9 mouse cellular contexts compared by ENCODE assay signal in genomic region chr5:97081481-97081880, GRCm38 (mm10). TPM values are rescaled to one million over a fixed set of nuclear protein-coding genes. Genes with fewer than 3 reads are reported as not detected.
DNase-seq lines count a peak whose midpoint lies in the region; ATAC-seq and TF ChIP-seq lines count a peak whose summit lies in the region.
"Had no signal": no experiment of that assay in that cellular context is flagged by ENCODE, and none has a peak within 500 bp of the region (broad histone marks: within the 10 kb centered on the region; RNA-seq: fewer than 3 reads in every experiment).

No protein-coding gene starts in this region.

- no peaks in the 10 kb centered on the region for H3K27me3 ChIP-seq in heart, embryonic 11.5 days (ENCODE audit: control insufficient read depth, insufficient read depth, low read length)
- H3K27me3 ChIP-seq in testis, adult 2 months (ENCODE audit: control insufficient read depth, insufficient read depth, low read length) = no peaks in the 10 kb centered on the region

- H3K4me1 ChIP-seq in heart, embryonic 11.5 days (ENCODE audit: control insufficient read depth, insufficient read depth, low read length) = no peaks in the 10 kb centered on the region
- peaks cover 2% of the 10 kb centered on the region for H3K4me1 ChIP-seq in testis, adult 2 months (ENCODE audit: control insufficient read depth, insufficient read depth, low read length)

- TF ChIP-seq POLR2A in testis, adult 2 months (IDR thresholded peaks at IDR 0.05; ENCODE audit: control insufficient read depth, low read depth, low read length) = no peak

- DNase-seq in heart, adult 11 months = peak; percentile 82
- no peak for DNase-seq in testis, postnatal 10 days (ENCODE audit: low spot score)
- peak; percentile 52 for DNase-seq in induced T-regulatory cell, adult 2 months (ENCODE audit: low read depth)
- peak; percentile 23 for DNase-seq in naive thymus-derived CD4-positive, alpha-beta T cell, adult 2 months (ENCODE audit: low read depth)
- DNase-seq in B cell, adult 2 months = no peak

- WGBS in heart, embryonic 11.5 days (ENCODE audit: insufficient replicate concordance) = 56% methylated on average over 3 of the region's 3 CpGs

- H3K9ac ChIP-seq in heart, embryonic 11.5 days (ENCODE audit: low read depth, low read length) = no peak overlapping the region

- no peak overlapping the region for H3K27ac ChIP-seq in heart, embryonic 11.5 days (ENCODE audit: low read depth, low read length)
- no peak overlapping the region for H3K27ac ChIP-seq in testis, adult 2 months (ENCODE audit: control insufficient read depth, insufficient read depth, low read depth, low read length)

- H3K4me3 ChIP-seq in heart, embryonic 11.5 days (ENCODE audit: low read depth, low read length) = no peak overlapping the region
- H3K4me3 ChIP-seq in testis, adult 2 months (ENCODE audit: control insufficient read depth, low read depth, low read length) = no peak overlapping the region

- TF ChIP-seq CTCF in testis, adult 2 months (IDR thresholded peaks at IDR 0.05; ENCODE audit: control insufficient read depth, insufficient read depth, insufficient replicate concordance, low read depth, low read length) = peak; percentile 35; the same call in 1 of the 2 replicates

- no peak for ATAC-seq in heart, embryonic 11.5 days (replicated peaks; ENCODE audit: insufficient number of reproducible peaks, low FRiP score, low TSS enrichment)
- ATAC-seq in megakaryocyte progenitor cell, adult 5-6 weeks (replicated peaks; ENCODE audit: poor library complexity) = no peak

- no peaks in the 10 kb centered on the region for H3K9me3 ChIP-seq in heart, embryonic 11.5 days (replicated peaks; ENCODE audit: control insufficient read depth, low read length)
- H3K9me3 ChIP-seq: G1E had no signal

- no peak overlapping the region for H3K4me2 ChIP-seq in heart, embryonic 11.5 days

- no peaks in the 10 kb centered on the region for H3K36me3 ChIP-seq in heart, embryonic 11.5 days (ENCODE audit: control insufficient read depth, insufficient read depth, low read length)
- no peaks in the 10 kb centered on the region for H3K36me3 ChIP-seq in testis, adult 2 months (ENCODE audit: control insufficient read depth, insufficient read depth, low read length)

RNA-seq across cellular contexts. Expression of gene Paqr3, which starts 29.9 kb away (rescaled TPM):
- polyA plus RNA-seq in heart, embryonic 11.5 days (2014; fragmentation: Nextera tagmentation; extraction: Ambion mirVana) = 2.0 TPM in 2 replicates
- polyA plus RNA-seq in testis, adult 2 months (2012; rRNA removed) = 7.0 and 7.2 TPM in 2 replicates
- 3.1 and 6.2 TPM in 2 replicates for total RNA-seq in megakaryocyte progenitor cell, adult 5-6 weeks (2015)
- 3.9 and 4.7 TPM in 2 replicates for total RNA-seq in megakaryocyte progenitor cell, adult 5-6 weeks (2017)

Comparison
In these comparisons a context has a peak if more than half of its experiments do, and no peak if none do; other contexts are left out.
1. DNase-seq: peak in heart, adult 11 months (single experiment), induced T-regulatory cell, adult 2 months (single experiment) and naive thymus-derived CD4-positive, alpha-beta T cell, adult 2 months (single experiment); none in testis, postnatal 10 days (single experiment) and B cell, adult 2 months (0 of 2).